Mouse (Mus musculus) liver, adult 2 months (tissue): ENCODE measurements around the gene Eci2. TPM values are rescaled to one million over a fixed set of nuclear protein-coding genes. Genes with fewer than 3 reads are reported as not detected.

Experiments used
- DNase-seq: peaks from one replicate; pipeline ENCODE4 v3.0.0-alpha.2; 2011; ENCODE audit warnings: low read depth, low spot score; ENCODE audit errors: extremely low read depth
- H3K27ac ChIP-seq: fragments of 200-500 bp; replicated peaks from 2 replicates; pipeline ENCODE4 v1.5.1; 2012; ENCODE audit warnings: low read depth, mild to moderate bottlenecking, control low read depth, inconsistent platforms, low read length; ENCODE audit not compliant: insufficient read depth
- H3K27me3 ChIP-seq: fragments of 200-500 bp; 2 replicates; pipeline ENCODE4 v1.6.1; 2012; ENCODE audit warnings: mild to moderate bottlenecking, moderate library complexity, low read length, inconsistent platforms; ENCODE audit not compliant: control insufficient read depth, insufficient read depth
- H3K36me3 ChIP-seq: fragments of 200-500 bp; 2 replicates; pipeline ENCODE4 v1.6.1; 2012; ENCODE audit warnings: low read length, inconsistent platforms; ENCODE audit not compliant: control insufficient read depth, insufficient read depth
- H3K4me1 ChIP-seq: fragments of 200-500 bp; 2 replicates; pipeline ENCODE4 v1.6.1; 2011; ENCODE audit warnings: low read length; ENCODE audit not compliant: control insufficient read depth, insufficient read depth
- H3K4me3 ChIP-seq: fragments of 200-500 bp; 2 replicates; pipeline ENCODE4 v1.5.1; 2011; ENCODE audit warnings: low read depth, mild to moderate bottlenecking, control low read depth, low read length, moderate library complexity; ENCODE audit not compliant: insufficient read depth
- H3K79me2 ChIP-seq: fragments of 200-500 bp; 2 replicates; pipeline ENCODE4 v1.6.1; 2012; ENCODE audit warnings: inconsistent platforms, mild to moderate bottlenecking, low read length, moderate library complexity; ENCODE audit not compliant: control insufficient read depth, insufficient read depth
- H3K9ac ChIP-seq: fragments of 200-500 bp; 2 replicates; pipeline ENCODE4 v1.6.1; 2012; ENCODE audit warnings: low read depth, mild to moderate bottlenecking, control low read depth, inconsistent platforms, low read length
- CTCF ChIP-seq: fragments of 200-500 bp; IDR thresholded peaks from 2 replicates; pipeline ENCODE4 v1.5.1; 2011; ENCODE audit warnings: low read depth, low read length, control low read depth
- POLR2A ChIP-seq: fragments of 200-500 bp; IDR thresholded peaks from 2 replicates; pipeline ENCODE4 v1.6.1; 2011; ENCODE audit warnings: low read length, control low read depth; ENCODE audit not compliant: insufficient read depth; ENCODE audit errors: extremely low read depth
- WGBS: fragments of 180-500 bp; shearing (Covaris S2); methylation state at CpG from one replicate; pipeline ENCODE4 v1.1.7; 2018; 5-methylcytosine and 5-hydroxymethylcytosine counted together
- polyA plus RNA-seq: library from polyadenylated mRNA; depleted of rRNA; stranded (reverse); fragments of >200 nt; gene quantifications from 2 replicates; pipeline ENCODE4 v1.2.3, GENCODE M21; 2012; rRNA removed
- total RNA-seq: library from RNA; depleted of rRNA; stranded (reverse); fragments of >200 nt; gene quantifications from 2 replicates; pipeline ENCODE4 v1.2.3, GENCODE M21; 2014; rRNA removed

Gene Eci2
- total RNA-seq (253 and 359 TPM in 2 replicates), polyA plus RNA-seq (125 and 130 TPM in 2 replicates)

DNA sequence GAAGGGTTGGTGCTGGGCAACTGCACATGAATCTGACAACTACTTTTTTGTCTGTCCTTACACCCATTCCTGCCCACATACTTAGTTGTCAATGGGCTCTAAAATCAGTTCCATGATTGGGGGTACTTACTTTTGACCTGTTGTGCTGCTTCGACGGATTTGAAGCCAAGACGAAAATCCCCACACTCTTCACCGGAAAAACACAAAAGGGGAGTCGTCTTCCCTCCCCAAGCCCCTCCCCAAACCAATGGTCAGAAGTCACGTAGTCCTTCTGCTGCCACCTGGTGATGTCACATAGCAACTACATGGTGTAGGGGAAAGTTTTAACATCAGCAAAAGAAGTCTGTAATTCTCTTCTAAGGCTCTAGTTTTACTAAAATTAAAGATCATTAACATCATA lies at the start of gene Eci2:
Eci2 (minus strand) TSS at position 218 of the 400 bp plus-strand sequence.
- peak; percentile 84 for DNase-seq
- peaks cover 4% of the 10 kb centered on the region; the same call in 1 of the 2 replicates for H3K4me1 ChIP-seq
- TF ChIP-seq POLR2A (no peak), CTCF (peak; percentile 69)
- peak within 1 kb of the TSS; percentile 99 for H3K27ac ChIP-seq
- H3K79me2 ChIP-seq: peaks cover 3% of the 10 kb centered on the region
- WGBS: 0% methylated on average over 6 of the region's 6 CpGs
- no peaks in the 10 kb centered on the region for H3K27me3 ChIP-seq
- 0 out of 2 replicates have a peak, but pooled peaks cover 2% of the 10 kb centered on the region for H3K36me3 ChIP-seq
- H3K4me3 ChIP-seq: peak within 1 kb of the TSS; percentile 85
- H3K9ac ChIP-seq: peak within 1 kb of the TSS; percentile 86

DNA sequence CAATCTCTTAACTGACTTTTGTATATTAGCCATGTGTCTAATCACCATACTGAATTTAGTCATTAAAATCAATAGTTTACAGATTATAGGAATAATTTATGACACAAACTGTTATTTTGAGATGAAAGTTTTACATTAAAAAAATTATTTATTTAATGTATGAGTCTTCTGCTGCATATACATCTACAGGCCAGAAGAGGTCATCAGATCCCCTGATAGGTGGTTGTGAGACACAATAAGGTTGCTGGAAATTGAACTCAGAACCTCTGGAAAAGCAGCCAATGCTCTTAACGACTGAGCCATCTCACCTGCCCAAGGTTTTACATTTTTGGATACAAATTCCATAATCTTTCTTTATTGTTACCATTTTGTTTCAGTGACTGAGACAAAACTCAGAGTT lies 48.0 kb upstream of the Eci2 start:
- TF ChIP-seq POLR2A: no peak
- TF ChIP-seq CTCF: no peak
- WGBS: 64% methylated on average over 1 of the region's 1 CpGs
- H3K4me3 ChIP-seq: no peak overlapping the region
- no peaks in the 10 kb centered on the region for H3K36me3 ChIP-seq
- no peak overlapping the region for H3K9ac ChIP-seq
- no peaks in the 10 kb centered on the region for H3K27me3 ChIP-seq
- no peaks in the 10 kb centered on the region for H3K79me2 ChIP-seq
- DNase-seq: no peak
- H3K4me1 ChIP-seq: no peaks in the 10 kb centered on the region
- no peak overlapping the region for H3K27ac ChIP-seq

DNA sequence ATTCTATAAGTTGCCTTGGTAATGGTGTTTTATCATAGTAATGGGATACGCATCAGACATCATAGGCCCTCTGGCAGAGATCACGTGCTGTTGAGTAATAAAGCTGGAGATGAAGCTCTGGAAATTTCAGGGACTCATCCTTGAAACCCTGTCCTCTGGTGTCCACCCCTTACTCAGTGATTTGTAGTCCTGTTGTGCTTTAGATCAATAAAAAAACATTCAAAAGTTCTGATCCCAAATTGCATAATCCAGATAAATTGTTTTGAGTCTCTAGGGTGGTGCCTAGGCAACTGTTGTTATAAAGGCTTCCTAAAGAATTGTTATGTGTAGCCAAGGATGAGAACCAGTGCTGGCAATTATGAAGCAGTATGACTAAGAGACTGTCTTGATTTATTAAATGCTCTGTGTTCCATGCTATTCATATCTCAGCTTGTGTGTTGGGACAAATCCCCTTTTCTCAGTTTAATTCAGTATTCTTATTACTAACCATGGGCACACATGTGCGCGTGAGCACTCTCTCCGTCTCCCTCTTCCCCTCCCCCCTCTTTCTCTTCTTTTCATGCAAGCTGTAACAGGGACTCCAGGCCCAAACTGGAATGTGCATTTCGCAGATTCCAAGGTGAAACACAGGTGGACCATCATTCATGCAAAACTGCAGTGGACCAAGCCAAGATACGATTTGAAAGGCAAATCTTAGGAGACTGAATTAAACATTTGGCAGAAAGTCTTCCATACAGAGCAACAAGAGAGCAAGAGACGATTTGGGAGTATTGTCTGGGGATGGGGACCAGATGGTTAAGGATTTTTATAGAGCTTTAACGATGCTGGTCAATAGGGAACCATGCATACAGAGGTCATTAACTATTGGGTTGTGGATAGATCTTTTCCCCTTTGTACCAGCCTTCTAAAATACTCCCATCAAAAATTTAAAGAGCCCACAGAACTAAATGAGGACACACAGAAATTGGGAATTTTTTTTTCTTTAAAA lies 43.9 kb upstream of the Eci2 start:
- Histone ChIP-seq H3K4me3 (no peak overlapping the region), H3K4me1 (peaks cover 4% of the 10 kb centered on the region; the same call in 1 of the 2 replicates), H3K9ac (no peak overlapping the region), H3K36me3 (no peaks in the 10 kb centered on the region), H3K27me3 (no peaks in the 10 kb centered on the region), H3K27ac (no peak overlapping the region), H3K79me2 (no peaks in the 10 kb centered on the region)
- DNase-seq: no peak
- WGBS: 89% methylated on average over 9 of the region's 9 CpGs
- no peak for TF ChIP-seq CTCF
- TF ChIP-seq POLR2A: no peak

DNA sequence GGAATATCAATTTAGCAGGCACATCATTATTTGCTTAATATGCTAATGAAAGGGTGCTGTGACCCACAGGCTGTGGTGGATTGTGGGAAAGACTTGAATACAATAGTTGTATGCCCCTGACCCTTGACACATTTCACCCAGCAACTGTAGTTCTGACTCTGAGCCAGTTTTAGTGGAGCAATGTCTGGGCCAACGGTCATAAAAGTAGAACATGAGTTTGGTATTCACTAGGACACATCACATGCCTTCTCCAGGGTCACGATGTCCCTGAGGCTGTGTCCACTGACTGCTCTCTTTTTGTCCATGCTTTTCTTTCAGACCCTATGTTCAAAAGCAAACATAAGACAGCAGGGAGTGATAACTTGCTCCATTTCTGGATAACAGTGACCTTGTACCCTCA lies 40.2 kb upstream of the Eci2 start:
- H3K27ac ChIP-seq: no peak overlapping the region
- no peaks in the 10 kb centered on the region for H3K36me3 ChIP-seq
- no peak overlapping the region for H3K4me3 ChIP-seq
- 7% methylated on average over 2 of the region's 2 CpGs for WGBS
- no peaks in the 10 kb centered on the region for H3K27me3 ChIP-seq
- TF ChIP-seq CTCF (no peak), POLR2A (no peak)
- DNase-seq: peak; percentile 94
- no peaks in the 10 kb centered on the region for H3K79me2 ChIP-seq
- peaks cover 4% of the 10 kb centered on the region; the same call in 1 of the 2 replicates for H3K4me1 ChIP-seq
- H3K9ac ChIP-seq: no peak overlapping the region

DNA sequence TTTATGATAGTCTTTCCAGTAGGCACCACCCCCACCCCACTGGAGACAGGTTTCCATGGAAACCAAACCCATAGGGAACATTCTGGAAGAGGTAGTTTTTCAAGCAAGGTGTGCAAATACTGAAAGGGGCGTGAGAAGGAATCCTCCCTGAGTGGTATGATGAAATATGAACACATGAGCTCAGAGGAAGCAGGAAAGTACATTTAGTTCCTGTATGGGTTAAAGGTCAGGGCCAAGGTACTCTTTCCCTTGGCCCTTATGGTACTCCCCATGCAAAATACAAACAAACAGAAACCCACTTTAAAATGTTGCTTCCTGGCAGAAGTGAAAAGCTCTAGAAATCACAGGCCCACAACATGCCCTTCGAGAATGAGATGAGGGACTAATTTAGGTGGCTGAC lies 39.1 kb upstream of the Eci2 start:
- no peak overlapping the region for H3K27ac ChIP-seq
- no peak for TF ChIP-seq CTCF
- TF ChIP-seq POLR2A: no peak
- no peak overlapping the region for H3K9ac ChIP-seq
- peak; percentile 42 for DNase-seq
- no peak overlapping the region for H3K4me3 ChIP-seq
- WGBS: 53% methylated on average over 2 of the region's 2 CpGs
- H3K4me1 ChIP-seq: peaks cover 4% of the 10 kb centered on the region; the same call in 1 of the 2 replicates
- H3K79me2 ChIP-seq: no peaks in the 10 kb centered on the region
- H3K36me3 ChIP-seq: no peaks in the 10 kb centered on the region
- H3K27me3 ChIP-seq: no peaks in the 10 kb centered on the region
